Mouse (Mus musculus): ENCODE measurements around the gene Zfp513. TPM values are rescaled to one million over a fixed set of nuclear protein-coding genes. Genes with fewer than 3 reads are reported as not detected.

Zfp513 gene
- total RNA-seq, 2 experiments from 2014 or later = 29.3 to 29.5 TPM

DNA sequence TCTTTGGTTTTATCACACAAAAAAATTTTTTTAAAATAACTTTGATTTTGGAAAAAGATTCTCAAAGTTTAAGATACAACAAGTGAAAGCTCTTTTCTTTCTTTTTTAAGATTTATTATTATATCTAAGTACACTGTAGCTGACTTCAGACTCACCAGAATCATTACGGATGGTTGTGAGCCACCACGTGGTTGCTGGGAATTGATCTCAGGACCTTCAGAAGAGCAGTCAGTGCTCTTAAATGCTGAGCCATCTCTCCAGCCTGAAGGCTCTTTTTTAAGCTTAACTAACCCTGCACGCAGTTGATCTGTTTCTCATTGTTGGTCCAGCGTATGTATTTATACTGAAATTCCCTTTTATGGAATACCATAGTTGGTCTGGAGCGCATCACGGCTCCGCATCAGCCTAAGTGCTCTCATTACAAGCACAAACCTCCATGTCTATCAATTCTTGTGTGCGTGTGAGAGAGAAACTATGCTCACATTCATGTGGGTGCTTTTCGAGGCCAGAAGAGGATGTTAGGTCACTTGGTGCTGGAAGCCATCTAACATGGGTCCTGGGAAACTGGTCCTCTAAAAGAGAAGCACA is 20.8 kb downstream of the Zfp513 start:
- H3K4me3 ChIP-seq = no peak overlapping the region
- no peak for TF ChIP-seq CTCF (conservative IDR thresholded peaks at IDR 0.05)

DNA sequence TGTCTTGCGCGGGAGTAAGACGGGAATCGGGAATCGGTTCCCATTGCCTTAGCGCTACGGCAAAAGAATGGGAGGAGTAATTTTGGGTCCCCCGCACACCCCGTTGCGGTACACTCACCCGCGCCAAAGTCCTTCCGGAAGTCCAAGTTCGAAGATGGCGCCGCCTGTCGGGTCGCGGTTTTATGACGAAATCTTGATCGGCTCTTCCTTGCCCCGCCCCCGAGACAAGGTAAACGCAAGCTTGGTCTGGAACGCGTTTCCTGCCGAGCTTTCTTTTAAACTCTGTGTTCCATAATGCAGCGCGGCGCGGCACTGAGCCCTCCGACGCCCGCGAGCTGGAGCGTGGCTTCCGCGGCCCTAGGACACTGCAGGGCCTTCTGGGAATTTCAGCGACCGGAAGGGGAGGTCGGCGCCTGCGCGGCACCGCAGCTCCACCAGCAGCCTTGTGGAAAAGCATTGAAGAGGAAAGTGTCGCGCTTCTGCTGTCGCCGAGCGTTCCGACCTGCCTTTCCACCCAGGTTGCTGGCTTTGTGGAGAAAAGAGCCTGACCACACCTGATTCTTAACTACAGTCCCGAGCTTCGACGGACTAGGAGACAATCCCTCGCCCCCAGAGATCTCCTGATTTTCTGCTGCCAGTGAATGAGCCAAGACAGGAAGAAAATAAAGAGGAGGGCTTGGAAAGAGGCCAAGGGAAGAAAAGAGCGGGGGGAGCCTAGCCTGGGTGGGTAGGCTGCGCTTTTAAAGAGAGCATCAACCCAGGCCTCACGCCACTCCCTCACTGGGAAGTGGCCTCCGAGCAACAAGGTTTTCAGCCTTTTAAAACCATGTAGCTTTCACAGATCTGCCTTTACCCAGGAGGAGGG is 22.1 kb downstream of the Zfp513 start, which contains the start of the genes Gm29609 and Gtf3c2:
Gene Gm29609 (minus strand): TSS at position 146 of the 865 bp plus-strand sequence.
Gene Gtf3c2 (minus strand): TSS at position 379 of the 865 bp plus-strand sequence.
- peak; percentile 97 to 98 for DNase-seq (ENCODE audit: low spot score in 2 of 2)
- Histone ChIP-seq H3K27ac (peak within 1 kb of the TSS; percentile 98), H3K4me3 (peak within 1 kb of the TSS; percentile 62)
- 0 out of 2 replicates have a peak, but pooled peaks have one; percentile 19 for TF ChIP-seq CTCF (conservative IDR thresholded peaks at IDR 0.05)

More for the DNA sequence above, 20.8 kb downstream of the Zfp513 start:
- peak overlapping the region; percentile 98; the same call in 1 of the 2 replicates for H3K27ac ChIP-seq
- DNase-seq (ENCODE audit: low spot score in 2 of 2) = no peak

DNA sequence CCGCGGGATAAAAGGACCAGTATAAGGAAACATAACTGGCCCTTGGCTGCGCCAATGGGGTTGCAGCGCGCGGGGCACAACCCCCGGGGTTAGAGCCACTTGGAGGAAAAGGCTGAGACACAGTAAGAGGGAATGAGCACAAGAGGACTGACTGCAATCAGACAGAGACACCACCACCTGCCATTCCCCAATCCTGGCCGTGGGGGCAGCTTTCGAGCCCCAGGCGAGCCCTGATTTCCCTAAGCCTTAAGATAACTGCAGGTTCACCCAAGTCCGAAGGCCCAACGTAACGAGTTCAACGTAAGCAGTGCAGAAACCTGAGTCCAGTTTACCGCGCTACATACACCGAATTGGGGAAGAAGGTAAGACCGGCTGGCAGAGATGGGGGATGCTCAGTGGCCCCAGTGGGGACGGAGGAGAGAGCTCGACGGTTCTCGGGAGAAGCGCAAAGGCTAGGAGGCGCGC is 22.8 kb downstream of the Zfp513 start:
- Histone ChIP-seq H3K27ac (peak overlapping the region; percentile 98), H3K4me3 (peak overlapping the region; percentile 62)
- DNase-seq (ENCODE audit: low spot score in 2 of 2) = no peak
- peak; percentile 22 for TF ChIP-seq CTCF (conservative IDR thresholded peaks at IDR 0.05)

DNA sequence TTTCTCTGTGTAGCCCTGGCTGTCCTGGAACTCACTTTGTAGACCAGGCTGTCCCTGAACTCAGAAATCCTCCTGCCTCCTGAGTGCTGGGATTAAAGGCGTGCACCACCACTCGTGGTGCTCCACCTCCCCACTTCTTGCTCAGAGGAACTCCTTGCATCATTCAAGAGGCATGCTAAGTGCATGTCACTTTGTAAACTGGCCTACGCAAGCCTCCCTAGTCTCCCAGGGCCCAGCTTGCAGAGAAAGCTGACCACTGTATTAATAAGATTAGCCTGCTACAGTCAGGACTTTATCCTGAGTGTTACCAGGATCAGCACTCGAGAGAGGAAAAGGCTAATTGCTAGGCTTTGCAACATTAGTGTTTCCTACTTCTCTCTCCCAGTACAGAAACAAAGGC is 33.5 kb downstream of the Zfp513 start:
- no peak for DNase-seq (ENCODE audit: low spot score in 2 of 2)
- H3K4me3 ChIP-seq = no peak overlapping the region
- TF ChIP-seq CTCF (conservative IDR thresholded peaks at IDR 0.05) = no peak
- H3K27ac ChIP-seq = no peak overlapping the region

DNA sequence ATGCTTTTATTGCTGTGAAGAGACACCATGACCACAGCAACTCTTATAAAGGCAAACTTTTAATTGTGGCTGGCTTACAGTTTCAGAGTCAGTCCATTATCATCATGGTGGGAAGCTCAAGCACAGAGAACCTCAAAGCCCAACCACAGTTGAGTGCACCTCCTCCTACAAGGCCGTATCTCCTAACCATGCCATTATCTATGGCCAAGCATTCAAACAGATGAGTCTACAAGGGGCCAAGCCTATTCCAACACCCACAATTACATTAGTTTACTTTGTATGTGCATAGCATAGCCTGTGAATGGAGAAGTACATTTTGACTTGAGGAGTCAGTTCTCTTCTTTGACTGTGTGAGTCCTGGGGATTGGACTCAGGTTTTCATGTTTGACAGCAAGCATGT is 37.2 kb downstream of the Zfp513 start:
- DNase-seq (ENCODE audit: low spot score in 2 of 2) = no peak
- no peak for TF ChIP-seq CTCF (conservative IDR thresholded peaks at IDR 0.05)
- Histone ChIP-seq H3K4me3 (no peak overlapping the region), H3K27ac (no peak overlapping the region)

DNA sequence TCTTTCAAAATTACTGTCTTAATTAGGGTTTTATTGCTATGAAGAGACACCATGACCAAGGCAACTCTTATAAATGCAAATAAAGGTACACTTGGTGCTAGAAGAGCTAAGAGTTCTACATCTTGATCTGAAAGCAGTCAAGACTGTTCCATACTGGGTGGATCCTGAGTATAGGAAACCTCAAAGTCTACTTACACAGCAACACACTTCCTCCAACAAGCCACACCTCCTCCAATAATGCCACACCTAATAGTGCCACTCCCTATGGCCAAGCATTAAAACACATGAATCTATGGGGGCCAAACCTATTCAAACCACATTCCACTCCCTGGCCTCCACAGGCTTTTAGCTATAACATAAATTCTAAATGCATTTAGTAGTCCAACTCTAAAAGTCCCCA is 39.6 kb downstream of the Zfp513 start:
- no peak for TF ChIP-seq CTCF (conservative IDR thresholded peaks at IDR 0.05)
- no peak for DNase-seq (ENCODE audit: low spot score in 2 of 2)
- Histone ChIP-seq H3K4me3 (no peak overlapping the region), H3K27ac (no peak overlapping the region)

DNA sequence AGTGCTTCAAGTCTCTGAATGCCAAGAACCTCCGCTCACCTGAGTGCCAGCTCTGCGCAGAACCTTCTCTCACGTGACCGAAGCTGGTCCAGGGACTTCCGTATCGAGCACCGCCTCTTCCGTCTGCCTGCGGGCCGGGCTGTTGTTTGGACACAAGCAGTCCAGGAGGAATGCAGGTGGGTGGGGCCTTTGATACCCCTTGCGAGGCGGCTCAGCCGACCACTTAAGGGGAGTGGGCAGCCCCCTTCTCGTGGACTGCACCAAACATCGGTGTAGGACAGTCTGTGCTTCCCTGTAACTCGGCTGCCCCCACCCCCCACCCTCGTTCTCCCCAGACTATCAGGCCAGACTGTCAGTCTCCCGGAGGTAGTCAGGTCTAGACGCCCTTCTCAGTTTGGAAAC is 48.0 kb downstream of the Zfp513 start, which contains the start of gene Mpv17:
Gene Mpv17 (minus strand): TSS at position 100 of the 402 bp plus-strand sequence.
- H3K4me3 ChIP-seq = peak within 1 kb of the TSS; percentile 83
- H3K27ac ChIP-seq = peak within 1 kb of the TSS; percentile 94
- no peak for TF ChIP-seq CTCF (conservative IDR thresholded peaks at IDR 0.05)
- DNase-seq (ENCODE audit: low spot score in 2 of 2) = peak; percentile 76 to 82

DNA sequence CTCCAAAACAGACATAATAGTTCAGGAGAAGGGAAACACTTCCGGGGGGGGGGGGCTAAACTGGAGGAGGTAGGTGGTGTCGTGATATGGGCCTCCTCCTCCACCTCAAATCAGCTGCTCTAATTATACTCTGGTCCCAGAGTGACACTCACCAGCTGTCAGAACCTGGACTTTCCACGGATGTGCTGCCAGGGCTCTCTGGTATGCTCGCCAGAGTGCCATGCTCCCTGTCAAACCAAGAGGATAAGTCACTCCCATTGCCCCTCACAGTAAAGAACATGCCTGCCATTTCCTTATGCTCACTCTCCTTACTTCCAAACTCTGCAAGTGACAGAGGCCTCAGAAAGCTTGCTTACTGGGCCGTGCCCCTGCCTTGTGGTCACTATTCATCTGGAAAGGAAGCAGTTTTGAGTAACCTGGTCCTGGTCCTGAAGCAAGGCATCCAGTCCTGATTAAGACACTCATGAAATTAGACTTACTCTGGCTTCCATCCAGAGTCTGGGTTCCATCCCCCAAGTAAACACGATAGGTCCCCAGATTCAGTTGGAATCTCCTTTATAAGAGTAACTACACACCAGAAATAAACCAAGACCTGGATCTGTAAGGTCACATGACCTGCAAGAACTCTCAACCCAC is 48.5 kb downstream of the Zfp513 start:
- peak overlapping the region; percentile 83 for H3K4me3 ChIP-seq
- DNase-seq (ENCODE audit: low spot score in 2 of 2) = peak in 1 of 2 experiments; percentile 30
- peak overlapping the region; percentile 94 for H3K27ac ChIP-seq
- no peak for TF ChIP-seq CTCF (conservative IDR thresholded peaks at IDR 0.05)

DNA sequence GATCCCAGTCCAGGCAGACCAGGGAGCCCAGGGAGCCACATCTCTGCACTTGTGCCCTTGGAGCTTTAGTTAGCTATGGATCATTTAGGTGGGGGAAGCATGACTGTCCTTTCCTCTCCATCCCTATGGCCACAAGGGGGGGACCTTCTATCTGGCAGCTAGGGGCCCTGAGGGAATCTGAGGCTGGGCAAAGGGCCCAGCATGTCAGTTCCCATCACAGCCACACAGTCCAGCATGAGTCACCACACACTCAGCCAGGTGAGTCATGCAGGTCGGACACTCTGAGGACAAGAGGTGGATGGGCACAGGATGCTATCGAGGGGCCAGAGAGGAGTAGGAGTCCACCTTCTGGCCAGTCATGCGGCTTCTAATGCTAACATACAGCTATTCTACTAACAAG is 50.4 kb downstream of the Zfp513 start:
- Histone ChIP-seq H3K27ac (no peak overlapping the region), H3K4me3 (no peak overlapping the region)
- DNase-seq (ENCODE audit: low spot score in 2 of 2) = no peak
- peak; percentile 27 for TF ChIP-seq CTCF (conservative IDR thresholded peaks at IDR 0.05)

DNA sequence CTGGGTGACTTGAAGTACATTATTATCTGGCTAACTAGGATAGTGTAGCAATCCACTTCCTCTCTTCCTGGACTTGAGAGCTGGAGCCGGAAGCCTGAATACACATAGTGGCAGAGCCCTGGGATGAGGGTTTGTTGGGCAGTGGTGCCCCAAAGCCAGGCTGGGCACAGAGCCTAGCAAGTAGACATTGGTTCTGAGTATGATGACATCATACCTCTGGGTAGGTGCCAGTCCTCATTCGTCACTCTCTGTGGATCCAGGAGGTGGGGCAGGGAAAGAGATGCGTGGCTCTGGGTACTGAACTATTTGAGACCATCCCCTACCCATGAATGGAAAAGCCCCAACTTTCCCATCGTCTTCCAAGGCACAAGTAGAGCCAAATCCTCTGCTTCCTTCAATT is 52.3 kb downstream of the Zfp513 start:
- no peak for TF ChIP-seq CTCF (conservative IDR thresholded peaks at IDR 0.05)
- Histone ChIP-seq H3K4me3 (no peak overlapping the region), H3K27ac (no peak overlapping the region)
- DNase-seq (ENCODE audit: low spot score in 2 of 2) = no peak

Other genes with a start within 250 kb of the Zfp513 start
- 100 to 1,000 TPM; 132 to 145 TPM for gene Preb, start 241.9 kb downstream of the Zfp513 start, total RNA-seq (2021)
- gene Tcf23, start 233.6 kb downstream of the Zfp513 start, total RNA-seq (2021) = under 1 TPM; 0.10 to 0.20 TPM
- 10 to 100 TPM; 73.4 to 78.8 TPM for gene Atraid, start 154.0 kb downstream of the Zfp513 start, total RNA-seq (2021)
- 10 to 100 TPM; 15.0 to 16.1 TPM for gene Slc5a6, start 153.4 kb downstream of the Zfp513 start, total RNA-seq (2021)
- gene Cad, start 147.5 kb downstream of the Zfp513 start, total RNA-seq (2021) = 10 to 100 TPM; 17.1 to 21.6 TPM
- gene Dnajc5g, start 96.0 kb downstream of the Zfp513 start, total RNA-seq (2021) = not detected
- 10 to 100 TPM; 89.6 to 92.2 TPM for gene Slc30a3, start 94.1 kb downstream of the Zfp513 start, total RNA-seq (2021)
- gene Trim54, start 85.6 kb downstream of the Zfp513 start, total RNA-seq (2021) = not detected
- not detected for gene Ucn, start 63.5 kb downstream of the Zfp513 start, total RNA-seq (2021)
- gene Mpv17, start 48.1 kb downstream of the Zfp513 start, total RNA-seq (2021) = 10 to 100 TPM; 58.8 to 61.3 TPM
- gene Gm29609, start 22.4 kb downstream of the Zfp513 start, total RNA-seq (2021) = 1 to 10 TPM; 3.5 to 4.0 TPM
- 10 to 100 TPM; 63.1 to 67.8 TPM for gene Gtf3c2, start 22.2 kb downstream of the Zfp513 start, total RNA-seq (2021)
- 10 to 100 TPM; 80.9 to 81.5 TPM for gene Snx17, start 9.1 kb downstream of the Zfp513 start, total RNA-seq (2021)
- 10 to 100 TPM; 39.6 to 54.0 TPM for gene Eif2b4, start 8.9 kb downstream of the Zfp513 start, total RNA-seq (2021)
- 10 to 100 TPM; 71.3 to 74.8 TPM for gene Ppm1g, start 18.4 kb upstream of the Zfp513 start, total RNA-seq (2021)
- 10 to 100 TPM; 81.2 to 89.4 TPM for gene Nrbp1, start 38.6 kb upstream of the Zfp513 start, total RNA-seq (2021)
- under 1 TPM in 1 of 2 experiments, not detected in 1; 0.74 TPM for gene Gm9970, start 38.9 kb upstream of the Zfp513 start, total RNA-seq (2021)
- gene Krtcap3, start 49.4 kb upstream of the Zfp513 start, total RNA-seq (2021) = 1 to 10 TPM; 3.2 to 4.0 TPM
- gene Ift172, start 88.8 kb upstream of the Zfp513 start, total RNA-seq (2021) = 10 to 100 TPM; 80.9 to 96.8 TPM
- gene Fndc4, start 93.8 kb upstream of the Zfp513 start, total RNA-seq (2021) = 100 to 1,000 TPM; 180 to 215 TPM
- not detected for gene Gckr, start 95.1 kb upstream of the Zfp513 start, total RNA-seq (2021)

Measured in layer of hippocampus, adult 2 months (tissue).